Mouse (Mus musculus) cerebellum, adult 11 months (tissue): ENCODE measurements around the gene Syne1.
A peak's percentile ranks its signal among the peaks of the same experiment; 100 is the strongest.

ENCODE experiments used
- DNase-seq: peaks from one replicate; pipeline ENCODE4 v3.0.0; 2022

Gene Syne1

DNA sequence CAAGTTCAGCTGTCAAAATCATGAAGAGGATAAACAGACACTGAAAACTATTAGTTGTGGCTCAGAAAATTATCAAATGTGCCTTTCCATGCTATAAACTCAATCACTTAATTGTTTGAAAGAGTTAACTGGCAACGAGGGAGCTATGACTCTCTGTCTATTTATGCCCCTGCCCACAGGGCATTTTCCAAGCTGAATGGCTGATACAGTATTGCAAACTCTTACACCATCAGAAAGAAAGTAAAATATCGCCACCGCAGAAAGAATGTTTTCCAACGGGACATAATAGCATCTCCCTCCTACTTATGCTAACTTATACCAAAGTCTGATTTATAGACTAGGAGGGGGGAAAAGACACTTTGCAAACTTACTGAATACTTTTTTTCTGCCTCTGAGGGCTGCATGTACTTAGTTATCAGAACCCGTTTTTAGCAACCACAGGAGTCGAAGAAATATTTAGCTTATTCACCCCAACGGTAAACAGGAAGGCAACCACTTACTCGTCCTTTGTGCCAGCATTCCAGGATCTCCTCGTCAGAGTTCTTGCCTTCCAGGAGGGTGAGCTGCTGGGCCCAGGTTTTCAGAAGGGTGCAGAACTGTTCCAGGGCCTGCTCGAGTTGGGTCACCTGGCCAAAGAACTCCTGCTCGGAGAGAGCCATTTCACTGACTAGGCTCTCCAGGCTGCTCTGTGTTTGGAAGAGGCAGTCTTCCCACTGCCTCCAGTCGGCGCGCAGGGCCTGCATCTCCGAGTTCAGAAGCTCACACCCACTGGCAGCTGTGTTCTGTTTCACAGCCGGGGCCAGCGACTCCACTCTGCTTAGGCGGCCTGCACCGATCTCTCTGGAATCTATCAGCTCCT lies 262.3 kb downstream of the Syne1 start:
- DNase-seq = no peak

DNA sequence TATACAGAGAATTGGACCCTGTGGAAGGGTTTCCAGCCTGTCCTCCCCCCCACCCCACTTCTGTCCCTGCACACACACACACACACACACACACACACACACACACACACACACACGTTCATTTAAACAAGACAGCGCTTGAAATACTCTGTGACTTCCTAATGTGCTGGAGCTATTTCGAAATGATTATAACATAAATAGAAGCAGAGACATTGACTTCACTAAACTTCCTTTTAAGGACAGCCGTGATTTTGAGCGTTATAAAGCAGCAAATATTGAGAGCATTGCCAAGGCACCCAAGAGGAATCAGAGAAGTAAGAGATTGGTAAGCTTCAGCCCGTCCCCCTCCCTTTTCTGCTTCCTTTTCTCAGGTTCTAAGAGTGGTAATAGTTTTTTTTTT lies 263.0 kb downstream of the Syne1 start:
- no peak for DNase-seq

DNA sequence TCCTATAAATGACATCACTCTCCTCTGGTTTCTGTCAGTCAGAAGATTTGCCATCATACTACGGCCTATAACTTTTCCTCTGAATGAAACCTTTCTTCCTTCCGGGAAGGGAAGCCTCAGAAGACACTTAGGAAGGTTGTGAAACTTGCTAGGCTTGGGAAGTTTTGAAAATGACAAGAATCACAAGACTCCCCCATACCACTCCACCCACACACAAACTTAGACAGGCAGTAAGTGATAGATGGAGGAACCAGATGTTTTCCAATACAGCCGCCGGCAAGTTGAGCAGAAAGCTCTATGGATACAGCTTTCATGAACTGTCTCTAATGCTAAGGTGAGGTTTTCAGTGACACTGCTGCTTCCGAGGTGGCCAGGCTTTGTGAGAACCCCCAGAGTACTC lies 275.5 kb downstream of the Syne1 start:
- no peak for DNase-seq

DNA sequence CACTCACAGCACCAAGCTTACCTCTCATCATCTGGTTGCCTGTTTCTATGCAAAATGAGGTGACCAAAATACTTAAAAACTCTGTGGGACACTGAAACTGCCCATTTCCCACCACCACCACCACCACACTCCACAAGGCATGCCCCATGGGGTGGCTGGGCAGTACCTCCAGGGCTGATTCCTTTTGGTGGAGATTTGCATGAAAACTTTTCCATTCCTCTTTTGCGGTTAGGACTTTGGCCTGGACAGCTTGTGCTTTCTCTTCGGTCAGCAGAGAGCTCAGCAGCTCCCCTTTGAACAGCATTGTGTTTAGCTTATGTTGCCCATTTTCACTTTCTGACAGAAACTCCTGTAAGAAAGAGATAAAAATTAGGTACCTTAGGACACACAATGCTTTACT lies 280.6 kb downstream of the Syne1 start:
- no peak for DNase-seq

DNA sequence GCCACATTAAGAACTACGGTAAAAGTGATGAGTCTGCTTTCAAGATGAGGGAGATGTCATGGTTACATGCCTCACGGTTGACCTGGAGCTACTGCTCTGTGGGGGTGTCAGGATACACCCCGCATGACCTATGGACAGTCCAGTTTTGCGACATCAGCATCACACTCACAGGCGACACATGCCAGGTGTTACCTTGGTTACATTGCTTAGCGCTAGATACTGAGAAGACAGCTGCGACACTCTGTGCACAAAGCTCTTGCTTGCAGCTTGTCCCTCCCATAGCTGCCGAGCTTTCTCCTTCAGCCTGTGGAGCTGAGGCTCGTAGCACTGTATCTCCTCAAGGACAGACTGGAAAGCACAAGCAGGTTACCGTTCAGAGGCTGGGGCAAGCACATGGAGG lies 286.9 kb downstream of the Syne1 start:
- no peak for DNase-seq

DNA sequence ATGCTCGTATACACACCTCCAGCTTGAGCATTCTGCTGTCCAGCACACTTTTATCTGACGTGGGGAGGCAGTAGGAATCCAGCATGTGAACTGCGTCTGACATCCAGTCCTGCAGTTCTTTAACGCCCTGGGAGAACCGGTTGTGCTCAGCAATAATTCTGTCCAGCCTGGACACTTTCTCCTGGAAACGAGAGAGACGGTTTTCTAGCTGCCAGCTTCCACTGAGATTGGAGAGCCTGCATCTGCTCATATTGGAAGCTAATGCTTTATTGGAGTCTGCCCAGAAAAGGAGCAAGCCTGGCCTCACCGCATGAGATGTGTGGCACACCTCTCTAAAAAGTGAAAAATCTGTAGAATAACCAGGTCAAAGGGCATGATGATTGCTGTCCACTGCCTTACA lies 288.6 kb downstream of the Syne1 start:
- peak; percentile 59 for DNase-seq

DNA sequence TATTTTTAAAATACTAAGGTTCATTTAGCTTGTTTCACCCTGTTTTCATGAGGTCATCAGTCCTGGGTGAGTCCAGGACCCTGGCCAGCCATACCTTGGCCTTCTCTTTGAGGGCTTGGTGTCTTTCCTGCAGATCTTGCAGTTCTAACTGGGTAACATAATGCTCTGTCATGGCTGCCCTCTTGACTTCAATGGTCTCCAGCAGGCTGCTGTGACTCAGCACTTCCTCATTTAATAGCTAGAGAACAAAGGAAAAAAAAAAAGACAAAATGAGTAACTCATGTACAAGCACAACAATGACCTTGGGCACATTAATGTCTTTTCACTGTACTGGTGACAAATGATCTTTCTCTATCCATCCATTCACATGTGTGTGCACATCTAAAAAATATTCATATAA lies 294.6 kb downstream of the Syne1 start:
- DNase-seq = no peak

DNA sequence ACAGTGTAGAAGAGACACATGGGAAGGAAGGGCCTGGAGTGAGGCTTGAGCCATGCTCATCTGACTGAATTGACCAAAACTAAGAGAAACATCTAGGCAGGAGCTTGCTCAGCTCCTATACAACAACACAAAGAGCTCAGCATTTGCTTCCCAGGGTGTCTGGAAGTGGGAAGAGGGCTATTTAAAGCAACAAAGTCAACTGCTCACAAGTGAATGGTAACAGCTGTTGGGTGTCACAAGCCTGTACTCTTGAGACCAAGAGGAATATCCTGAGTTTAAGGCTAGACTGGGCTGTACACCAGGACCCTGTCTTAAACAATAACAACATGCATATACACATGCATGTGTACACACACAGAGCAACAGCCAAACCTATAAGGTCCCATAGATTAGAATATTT lies 297.5 kb downstream of the Syne1 start:
- DNase-seq = no peak

DNA sequence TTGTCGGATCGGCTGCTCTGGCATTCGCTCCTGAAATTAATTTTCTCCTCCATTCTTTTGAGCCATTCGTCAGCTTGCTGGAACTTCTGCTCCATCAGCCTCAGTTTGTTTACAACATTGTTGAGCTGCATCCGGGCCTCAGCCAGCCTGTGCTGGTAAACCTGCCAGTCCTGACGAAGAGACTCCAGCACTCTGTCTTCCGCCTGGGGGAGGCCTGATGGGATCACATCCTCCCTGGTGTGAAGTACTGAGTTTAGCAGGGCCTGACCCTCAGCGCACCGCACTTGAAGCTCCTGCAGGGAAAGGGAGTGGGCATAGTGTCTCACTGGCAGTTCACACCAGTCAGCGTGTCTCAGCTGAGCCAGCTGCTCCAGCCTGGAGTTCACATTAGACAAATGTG lies 300.6 kb downstream of the Syne1 start:
- DNase-seq = no peak

DNA sequence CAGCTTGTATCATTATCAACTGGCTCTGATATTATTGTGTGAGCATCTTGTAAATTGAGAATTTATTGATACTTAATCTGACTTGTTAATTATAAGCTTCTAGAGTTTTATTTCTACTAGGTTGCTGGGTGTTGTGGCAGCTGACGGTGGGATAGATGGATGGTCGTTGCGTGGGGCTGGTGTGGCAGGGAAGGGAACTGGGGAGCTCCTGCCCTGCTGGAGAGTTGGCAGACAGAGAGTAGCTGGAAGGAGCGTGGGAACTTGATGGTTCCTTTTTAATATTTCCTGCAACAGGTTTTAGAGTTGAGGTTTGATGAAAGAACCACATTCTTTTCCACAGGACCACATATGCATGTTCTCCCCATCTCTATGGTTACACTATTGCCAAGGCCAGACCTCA lies 311.6 kb downstream of the Syne1 start:
- DNase-seq = no peak

DNA sequence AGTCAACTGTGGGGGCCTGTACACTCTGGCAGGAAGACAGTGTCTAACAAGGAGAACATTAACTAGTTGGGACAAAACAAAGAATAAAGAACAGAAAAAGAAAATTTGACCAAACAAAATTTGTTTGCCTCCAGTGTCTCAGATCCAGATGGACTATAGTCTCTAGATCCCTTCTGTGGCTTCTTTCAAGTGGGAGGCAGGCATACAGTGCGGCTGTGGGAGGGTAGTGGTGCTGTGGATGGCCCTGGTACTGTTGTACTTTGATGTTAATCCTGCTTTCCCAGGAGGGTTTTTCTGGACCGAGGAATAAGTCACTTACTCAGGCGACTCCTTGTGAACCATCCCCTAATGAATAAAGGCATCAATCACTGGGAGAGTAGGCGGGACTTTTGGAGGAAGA lies 314.4 kb downstream of the Syne1 start:
- DNase-seq = no peak

DNA sequence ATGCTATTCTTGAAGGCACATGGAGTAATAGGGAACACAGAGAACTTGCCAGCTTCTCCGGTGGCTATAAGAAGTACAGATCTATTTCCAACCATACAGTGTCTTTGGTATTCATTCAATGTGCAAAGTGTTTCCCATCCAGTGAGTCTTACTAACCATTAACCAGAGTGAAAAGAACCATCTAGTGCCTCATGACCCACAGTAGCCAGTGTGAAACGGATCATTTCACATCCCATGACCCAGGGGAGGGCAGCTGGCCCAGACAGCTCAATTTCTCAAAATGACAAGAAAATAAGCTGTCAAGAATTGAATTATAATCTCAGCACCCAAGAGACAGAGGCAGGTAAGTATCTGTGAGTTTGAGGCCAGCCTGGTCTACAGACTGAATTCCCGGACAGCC lies 315.1 kb downstream of the Syne1 start:
- no peak for DNase-seq

DNA sequence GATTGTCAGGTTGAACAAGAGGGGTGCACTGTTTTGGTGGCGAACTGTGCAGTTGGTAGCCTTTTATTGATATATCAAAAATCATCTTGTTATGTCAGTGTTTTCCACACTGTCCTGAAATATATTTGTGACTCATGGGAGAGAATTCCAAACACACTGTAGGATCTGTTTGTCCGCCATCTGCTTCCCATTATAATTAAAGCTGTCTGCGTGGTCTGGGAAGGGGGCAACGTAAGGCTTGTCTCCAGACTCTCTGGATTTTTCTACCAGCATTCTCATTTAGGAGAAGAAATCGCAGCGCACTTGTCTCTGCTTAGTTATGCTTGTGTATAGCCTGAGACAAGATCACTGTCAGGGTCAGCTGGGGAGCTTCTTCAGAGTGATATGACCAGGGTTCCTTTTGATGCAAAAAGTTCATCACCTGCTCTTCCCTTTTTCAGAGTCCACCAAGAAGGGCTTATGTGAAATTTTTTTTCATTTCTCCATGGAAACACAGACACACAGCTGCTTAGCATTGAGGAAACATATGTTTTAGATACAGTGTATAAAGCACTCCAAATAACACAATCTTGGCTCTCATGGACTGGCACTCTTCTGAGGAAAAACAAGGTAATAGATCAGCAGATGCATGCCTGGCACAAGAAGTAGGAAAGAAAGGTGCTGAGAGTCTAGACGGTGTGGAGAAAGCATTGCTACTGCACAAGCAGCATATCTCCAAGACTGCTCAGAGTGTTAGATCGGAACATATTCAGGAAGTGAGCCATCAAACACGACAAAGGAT lies 316.4 kb downstream of the Syne1 start:
- DNase-seq = no peak

DNA sequence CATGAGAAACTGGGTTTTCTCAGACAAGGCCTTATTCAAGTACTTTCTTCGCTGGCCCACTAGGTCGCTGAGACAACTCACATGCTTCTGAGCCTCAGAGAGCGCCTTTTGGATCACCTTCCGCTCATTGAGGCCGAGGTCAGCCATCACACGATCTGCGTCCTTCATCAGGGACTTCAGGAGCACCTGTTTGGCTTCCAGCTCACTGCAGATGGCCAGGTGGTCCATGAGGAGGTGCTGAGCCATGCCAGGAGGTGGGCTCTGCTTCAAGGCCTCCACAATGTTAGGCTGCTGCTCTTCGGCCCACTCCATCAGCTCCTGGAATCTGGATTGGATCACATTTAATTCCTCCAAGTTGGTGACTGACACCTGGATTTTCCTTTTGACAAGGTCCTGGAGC lies 322.2 kb downstream of the Syne1 start:
- DNase-seq = peak; percentile 32

DNA sequence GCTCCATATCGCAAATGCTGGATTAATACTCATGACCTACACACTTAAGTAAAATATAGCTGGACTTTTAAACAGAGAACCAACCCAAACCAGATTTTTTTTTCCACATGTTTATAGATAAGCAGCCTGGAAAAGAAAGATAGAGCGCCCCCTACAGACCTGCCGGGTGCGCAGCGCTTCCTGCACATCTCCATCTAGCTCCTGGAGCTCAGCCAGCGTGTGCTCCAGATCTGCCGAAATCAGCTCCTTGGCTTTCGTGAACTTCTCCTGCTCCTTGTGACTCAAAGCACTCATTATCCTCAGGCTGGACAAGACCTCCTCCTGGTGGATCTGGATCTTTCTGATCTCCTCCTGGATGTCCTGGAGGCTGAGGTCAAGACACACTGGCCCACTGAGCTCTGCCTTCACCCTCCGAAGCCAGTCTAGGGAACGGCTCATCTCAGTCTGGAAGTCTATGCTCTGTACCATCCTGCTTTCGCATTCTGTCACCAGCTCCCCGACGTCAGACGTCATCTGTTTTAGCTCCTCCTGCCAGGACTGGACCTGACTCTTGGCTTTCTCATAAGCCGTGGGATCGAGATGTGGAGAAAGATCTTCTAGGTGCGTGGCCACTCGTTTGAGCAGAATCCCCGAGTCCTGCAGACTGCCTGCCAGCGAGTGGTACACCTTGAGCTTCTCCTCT lies 323.7 kb downstream of the Syne1 start:
- peak; percentile 43 for DNase-seq

DNA sequence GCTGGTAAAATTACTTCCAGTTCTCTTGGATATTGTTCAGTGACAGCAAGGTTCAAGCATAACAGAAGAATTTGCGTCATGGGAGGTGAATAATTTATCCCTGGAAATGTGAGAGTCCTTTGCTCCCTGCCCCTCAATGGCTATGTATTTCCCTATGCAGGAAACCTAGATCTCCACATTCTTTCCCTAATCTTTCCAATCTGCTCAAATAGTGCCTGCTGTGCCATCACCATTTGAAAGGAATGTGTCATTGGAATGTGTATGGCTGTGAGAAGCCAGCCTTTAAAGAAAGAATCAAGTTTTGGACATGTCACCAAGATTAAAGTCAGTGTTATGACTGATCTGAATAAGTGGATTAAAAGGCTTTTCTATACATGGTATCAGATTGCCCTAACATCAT lies 335.3 kb downstream of the Syne1 start:
- DNase-seq = no peak

DNA sequence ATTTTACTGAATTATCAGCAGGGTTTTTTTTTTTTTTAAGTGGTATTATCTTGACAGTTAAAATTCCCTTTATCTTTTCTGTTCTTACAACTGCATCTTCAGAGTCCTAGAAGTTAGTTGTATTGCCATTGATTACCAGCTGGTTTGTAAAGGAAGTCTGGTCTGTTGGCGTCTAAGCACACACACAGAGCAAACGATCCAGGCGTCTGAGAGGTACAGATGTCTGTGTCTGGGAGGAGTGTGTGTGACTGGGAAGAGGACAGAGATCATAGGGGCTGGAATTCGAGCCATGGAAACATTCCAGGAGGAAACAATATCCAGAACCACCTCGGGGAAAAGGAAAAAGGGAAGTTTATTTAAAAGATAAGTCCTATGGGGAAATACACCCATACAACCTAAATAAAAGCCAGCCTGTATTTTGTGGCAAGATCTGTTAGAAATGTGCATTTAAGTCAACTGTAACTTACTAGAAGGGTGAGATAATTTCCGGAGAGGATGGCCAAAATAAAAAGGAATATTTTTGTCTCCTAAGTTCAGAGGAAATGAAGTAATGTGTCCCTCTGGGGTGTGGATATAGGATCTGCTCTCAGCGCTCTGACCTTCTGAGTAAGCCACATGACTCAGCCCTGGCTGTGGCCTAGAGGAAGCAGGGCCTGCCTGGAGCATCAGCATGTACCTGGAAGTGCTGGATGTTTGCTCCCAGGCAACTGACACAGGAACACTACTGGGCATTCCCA lies 343.2 kb downstream of the Syne1 start:
- DNase-seq = no peak

DNA sequence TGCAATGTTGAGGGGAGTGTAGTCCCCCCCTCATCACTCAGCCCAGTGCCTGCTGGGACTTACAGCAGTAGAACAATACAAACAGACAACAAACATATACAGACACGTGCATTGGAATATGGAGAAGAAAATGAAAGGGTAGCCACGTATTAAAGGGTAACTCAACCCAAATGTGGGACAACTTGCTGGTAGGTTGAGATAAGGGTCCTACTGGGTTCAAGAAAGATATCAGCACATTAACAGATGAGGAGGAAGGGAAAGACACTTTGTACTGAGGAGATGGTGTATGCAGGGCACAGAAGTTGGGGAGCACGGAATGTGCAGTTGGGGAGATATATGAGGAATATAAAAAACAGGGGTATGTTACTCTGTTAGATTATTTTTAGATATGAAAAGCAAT lies 345.3 kb downstream of the Syne1 start:
- no peak for DNase-seq

DNA sequence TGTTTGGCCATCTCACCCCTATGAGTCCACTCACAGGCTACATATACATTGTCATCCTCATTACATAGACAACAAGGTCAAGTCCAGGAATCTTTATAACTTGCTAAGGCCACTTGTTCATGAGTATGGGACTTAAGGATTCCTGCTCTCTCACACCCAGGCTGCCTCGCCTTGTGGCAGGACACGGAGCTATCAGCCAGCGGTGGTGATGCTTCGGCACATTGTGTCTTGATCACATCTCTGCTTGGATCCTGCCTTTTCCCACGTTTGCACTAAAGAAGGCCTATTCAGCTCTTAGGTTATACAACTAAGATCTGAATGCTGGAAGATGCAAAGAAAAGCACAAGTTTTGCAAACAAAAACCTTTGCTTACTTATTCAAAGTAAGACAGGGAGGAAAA lies 345.7 kb downstream of the Syne1 start:
- no peak for DNase-seq

DNA sequence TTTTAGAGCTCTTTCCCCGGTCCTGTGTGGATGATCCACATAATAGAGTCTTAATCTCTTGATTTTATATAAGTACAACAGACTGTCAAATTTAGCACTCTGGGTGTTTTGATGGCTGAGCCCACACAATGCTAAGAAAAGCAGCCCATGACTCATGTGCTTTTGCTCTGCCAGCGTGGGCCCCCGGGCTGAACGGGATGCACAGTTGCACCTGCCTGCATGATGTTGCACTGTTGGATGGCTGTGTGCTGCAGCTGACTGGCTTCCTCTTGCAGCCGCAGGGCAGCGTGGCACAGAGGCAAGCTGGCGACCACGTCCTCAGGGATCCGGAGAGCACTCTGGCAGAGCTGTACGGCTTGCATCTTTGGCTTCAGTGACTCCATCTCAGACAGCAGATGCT lies 347.4 kb downstream of the Syne1 start:
- no peak for DNase-seq

DNA sequence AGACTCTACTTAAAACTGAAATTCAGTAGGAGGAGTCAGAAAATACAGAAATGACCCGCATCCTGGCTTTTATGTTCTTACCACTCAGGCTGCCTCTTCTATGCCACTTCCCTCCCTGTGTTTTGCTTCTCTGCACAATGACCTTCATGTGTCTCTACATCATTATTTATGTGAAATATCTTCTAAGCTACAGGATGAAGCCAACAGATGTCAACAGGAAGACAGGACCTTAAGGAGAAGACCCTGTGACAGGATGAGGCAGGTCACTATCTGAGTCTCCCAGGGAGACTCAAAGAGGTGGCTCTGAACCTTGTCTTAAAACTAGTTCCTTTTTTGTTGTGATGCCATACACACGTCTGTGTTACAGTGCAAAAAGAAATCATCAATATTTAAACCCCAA lies 353.9 kb downstream of the Syne1 start:
- DNase-seq = no peak

DNA sequence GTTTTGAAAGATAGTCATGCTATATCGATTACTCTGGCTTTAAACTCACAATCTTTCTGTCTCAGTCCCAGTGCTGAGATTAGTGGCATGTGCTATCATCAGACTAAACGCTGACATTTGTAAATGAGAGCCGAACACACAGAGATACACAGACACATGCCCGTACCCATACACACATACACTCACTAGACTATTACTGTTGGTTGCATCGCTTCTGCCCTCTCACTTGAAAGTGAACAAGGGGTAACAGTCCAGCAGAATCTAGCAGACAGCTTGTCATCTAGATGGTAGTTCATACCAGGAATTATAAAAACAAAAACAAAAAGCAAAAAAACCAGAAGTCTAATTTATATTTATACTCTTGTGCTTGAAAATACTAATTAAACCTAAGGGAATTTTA lies 355.0 kb downstream of the Syne1 start:
- DNase-seq = no peak

DNA sequence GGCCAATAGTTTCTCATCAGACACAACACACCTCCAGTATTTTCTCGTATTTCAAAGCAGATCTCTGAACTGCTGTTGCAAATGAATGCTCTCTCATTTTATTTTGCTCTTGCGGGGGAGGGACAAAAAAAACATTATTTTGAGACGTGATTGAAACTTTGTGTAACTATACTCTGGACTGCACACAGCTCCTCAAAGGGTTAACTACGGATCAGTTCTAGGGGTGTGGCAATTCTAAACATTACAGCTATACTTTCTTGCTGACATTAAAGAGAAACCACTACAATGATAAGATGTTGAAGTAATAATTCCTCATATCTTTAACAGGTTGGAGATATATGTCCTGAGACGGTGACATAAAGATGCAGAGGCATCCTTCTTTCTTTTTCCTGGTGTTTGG lies 356.0 kb downstream of the Syne1 start:
- DNase-seq = no peak
